Mouse (Mus musculus) forebrain, embryonic 16.5 days (tissue): ENCODE data around the gene Sptbn2. TPM values are rescaled to one million over a fixed set of nuclear protein-coding genes. Genes with fewer than 3 reads are reported as not detected.

Source experiments
- ATAC-seq: fragments of 200-750 bp; cut with Nextera tagmentation; 2 replicates; pipeline ENCODE4 v1.8.0; 2017; ENCODE audit warnings: mild to moderate bottlenecking, moderate library complexity
- H3K27ac ChIP-seq: fragments of 300-500 bp; sonication (generic); 2 replicates; pipeline ENCODE4 v1.5.1; 2014; ENCODE audit warnings: low read length, control low read depth
- H3K27me3 ChIP-seq: fragments of 300-500 bp; sonication (generic); replicated peaks from 2 replicates; pipeline ENCODE4 v1.6.1; 2014; ENCODE audit warnings: low read length; ENCODE audit not compliant: control insufficient read depth, insufficient read depth
- H3K36me3 ChIP-seq: fragments of 300-500 bp; sonication (generic); 2 replicates; pipeline ENCODE4 v1.6.1; 2014; ENCODE audit not compliant: control insufficient read depth, insufficient read depth
- H3K4me1 ChIP-seq: fragments of 300-500 bp; sonication (generic); replicated peaks from 2 replicates; pipeline ENCODE4 v1.6.1; 2014; ENCODE audit warnings: low read length; ENCODE audit not compliant: control insufficient read depth, insufficient read depth
- H3K4me2 ChIP-seq: fragments of 300-500 bp; sonication (generic); 2 replicates; pipeline ENCODE4 v1.6.1; 2014; ENCODE audit warnings: mild to moderate bottlenecking, low read length, control low read depth
- H3K4me3 ChIP-seq: fragments of 300-500 bp; sonication (generic); replicated peaks from 2 replicates; pipeline ENCODE4 v1.5.1; 2014; ENCODE audit warnings: mild to moderate bottlenecking, low read length, control low read depth
- H3K9ac ChIP-seq: fragments of 300-500 bp; sonication (generic); replicated peaks from 2 replicates; pipeline ENCODE4 v1.6.1; 2014; ENCODE audit warnings: low read depth, low read length, control low read depth
- H3K9me3 ChIP-seq: fragments of 300-500 bp; sonication (generic); 2 replicates; pipeline ENCODE4 v1.6.1; 2016; ENCODE audit warnings: low read length; ENCODE audit not compliant: control insufficient read depth
- WGBS: fragments of 180-500 bp; shearing (Covaris S2); extraction: QIAGEN DNeasy Blood & Tissue Kit; methylation state at CpG from one replicate; pipeline ENCODE4 v1.1.7; 2014; 5-methylcytosine and 5-hydroxymethylcytosine counted together
- polyA plus RNA-seq: library from polyadenylated mRNA; unstranded; fragments of >200 nt; fragmentation: Nextera tagmentation; extraction: Ambion mirVana; gene quantifications from 2 replicates; pipeline ENCODE4 v1.2.1, GENCODE M21; 2015

Gene Sptbn2
- polyA plus RNA-seq, 1 experiment from 2014 or later: 40.3 TPM

DNA sequence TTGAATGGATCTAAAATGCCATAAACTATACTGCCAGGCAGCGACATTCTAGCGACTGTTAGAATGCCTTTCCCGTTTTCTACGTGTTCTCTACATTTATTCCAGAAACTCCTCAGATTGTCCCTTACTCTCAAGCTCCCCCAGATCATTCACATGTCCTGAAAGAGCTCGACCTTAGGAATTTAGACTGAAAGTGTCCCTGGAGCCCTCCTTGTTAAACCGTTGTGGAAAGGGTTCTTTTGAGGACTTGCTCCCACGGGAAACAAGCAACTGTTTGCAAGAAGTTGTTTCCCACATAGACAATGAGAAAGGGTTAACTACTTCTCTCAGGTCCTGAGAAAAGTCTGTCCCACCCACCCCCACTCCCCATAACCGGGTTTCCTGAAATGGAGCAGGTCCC, 10.3 kb upstream of the Sptbn2 start:
- no peaks in the 10 kb centered on the region for H3K36me3 ChIP-seq
- no peak overlapping the region for H3K4me3 ChIP-seq
- no peaks in the 10 kb centered on the region for H3K27me3 ChIP-seq
- no peak overlapping the region for H3K4me2 ChIP-seq
- ATAC-seq: no peak
- no peak overlapping the region for H3K27ac ChIP-seq
- H3K9me3 ChIP-seq: no peaks in the 10 kb centered on the region
- WGBS: 72% methylated on average over 8 of the region's 8 CpGs
- H3K4me1 ChIP-seq: peaks cover 9% of the 10 kb centered on the region
- H3K9ac ChIP-seq: no peak overlapping the region

- WGBS: 70% methylated on average over 7 of the region's 7 CpGs
Observed at GRCm38 (mm10) chr19:4701221-4701620, 9.7 kb upstream of the Sptbn2 start.

GRCm38 (mm10) chr19:4708765-4709164, 2.2 kb upstream of the Sptbn2 start:
- Histone ChIP-seq H3K4me2 (no peak overlapping the region), H3K4me1 (peaks cover 19% of the 10 kb centered on the region), H3K27me3 (no peaks in the 10 kb centered on the region), H3K9me3 (no peaks in the 10 kb centered on the region), H3K36me3 (no peaks in the 10 kb centered on the region), H3K4me3 (no peak overlapping the region), H3K27ac (no peak overlapping the region), H3K9ac (no peak overlapping the region)
- 79% methylated on average over 10 of the region's 10 CpGs for WGBS
- ATAC-seq: no peak

More at GRCm38 (mm10) chr19:4701221-4701620, 9.7 kb upstream of the Sptbn2 start:
- Histone ChIP-seq H3K4me3 (no peak overlapping the region), H3K36me3 (no peaks in the 10 kb centered on the region), H3K4me2 (no peak overlapping the region), H3K9ac (no peak overlapping the region), H3K27me3 (no peaks in the 10 kb centered on the region), H3K9me3 (no peaks in the 10 kb centered on the region), H3K27ac (no peak overlapping the region), H3K4me1 (peaks cover 9% of the 10 kb centered on the region)
- no peak for ATAC-seq

GRCm38 (mm10) chr19:4711601-4712155, 711 bp downstream of the Sptbn2 start:
- Histone ChIP-seq H3K9me3 (no peaks in the 10 kb centered on the region), H3K9ac (peak overlapping the region; percentile 97), H3K36me3 (no peaks in the 10 kb centered on the region), H3K4me3 (peak overlapping the region; percentile 66), H3K4me2 (peak overlapping the region; percentile 80), H3K4me1 (peaks cover 29% of the 10 kb centered on the region), H3K27me3 (no peaks in the 10 kb centered on the region), H3K27ac (peak overlapping the region; percentile 88)
- under 1% methylated on average over 49 of the region's 65 CpGs for WGBS
- peak; percentile 70 for ATAC-seq

- H3K4me1 ChIP-seq: peaks cover 29% of the 10 kb centered on the region
- peak overlapping the region; percentile 80 for H3K4me2 ChIP-seq
- H3K4me3 ChIP-seq: peak overlapping the region; percentile 66
- WGBS: under 1% methylated on average over 60 of the region's 60 CpGs
- peak; percentile 58 for ATAC-seq
- no peaks in the 10 kb centered on the region for H3K9me3 ChIP-seq
- H3K36me3 ChIP-seq: no peaks in the 10 kb centered on the region
- H3K27me3 ChIP-seq: no peaks in the 10 kb centered on the region
- H3K27ac ChIP-seq: peak overlapping the region; percentile 88
- H3K9ac ChIP-seq: peak overlapping the region; percentile 97
Observed at GRCm38 (mm10) chr19:4712156-4712780, 1.3 kb downstream of the Sptbn2 start.

- Histone ChIP-seq H3K4me1 (peaks cover 29% of the 10 kb centered on the region), H3K4me2 (peak overlapping the region; percentile 80), H3K27me3 (no peaks in the 10 kb centered on the region), H3K27ac (peak overlapping the region; percentile 88), H3K36me3 (no peaks in the 10 kb centered on the region), H3K9ac (peak overlapping the region; percentile 97), H3K4me3 (peak overlapping the region; percentile 66), H3K9me3 (no peaks in the 10 kb centered on the region)
- no peak for ATAC-seq
- WGBS: 28% methylated on average over 13 of the region's 13 CpGs
Observed at GRCm38 (mm10) chr19:4712781-4713526, 2.0 kb downstream of the Sptbn2 start.

DNA sequence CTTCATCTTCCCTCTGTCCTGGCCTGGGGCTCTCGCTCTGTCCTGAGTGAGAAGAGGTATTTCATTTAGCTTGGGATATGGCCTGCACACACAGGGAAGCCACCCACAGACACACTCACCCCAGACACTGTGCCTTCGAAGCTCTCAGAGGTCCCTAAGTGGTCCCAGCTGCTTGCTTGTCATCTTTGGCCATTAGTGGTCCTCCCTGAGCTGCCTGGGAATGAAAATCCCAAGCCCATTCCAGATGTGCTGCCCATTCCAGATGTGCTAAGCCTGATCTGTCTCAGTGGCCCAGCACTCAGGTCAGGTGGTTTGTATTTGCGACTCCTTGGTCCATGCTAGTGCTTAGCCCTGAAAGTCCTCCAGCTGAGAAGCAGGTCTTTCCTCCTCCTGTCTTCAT, 2.9 kb downstream of the Sptbn2 start:
- peaks cover 29% of the 10 kb centered on the region for H3K4me1 ChIP-seq
- 72% methylated on average over 3 of the region's 3 CpGs for WGBS
- no peak for ATAC-seq
- H3K4me2 ChIP-seq: peak overlapping the region; percentile 80
- H3K4me3 ChIP-seq: peak overlapping the region; percentile 3
- no peaks in the 10 kb centered on the region for H3K36me3 ChIP-seq
- no peaks in the 10 kb centered on the region for H3K9me3 ChIP-seq
- H3K9ac ChIP-seq: 0 out of 2 replicates have a peak overlapping the region, but pooled peaks have one; percentile 7
- no peaks in the 10 kb centered on the region for H3K27me3 ChIP-seq
- H3K27ac ChIP-seq: no peak overlapping the region

GRCm38 (mm10) chr19:4716756-4717155, 5.8 kb downstream of the Sptbn2 start:
- Histone ChIP-seq H3K27ac (no peak overlapping the region), H3K36me3 (peaks cover 2% of the 10 kb centered on the region; the same call in 1 of the 2 replicates), H3K4me3 (no peak overlapping the region), H3K9me3 (no peaks in the 10 kb centered on the region), H3K27me3 (no peaks in the 10 kb centered on the region), H3K4me1 (peaks cover 23% of the 10 kb centered on the region), H3K4me2 (no peak overlapping the region), H3K9ac (no peak overlapping the region)
- no peak for ATAC-seq
- WGBS: 97% methylated on average over 14 of the region's 14 CpGs

DNA sequence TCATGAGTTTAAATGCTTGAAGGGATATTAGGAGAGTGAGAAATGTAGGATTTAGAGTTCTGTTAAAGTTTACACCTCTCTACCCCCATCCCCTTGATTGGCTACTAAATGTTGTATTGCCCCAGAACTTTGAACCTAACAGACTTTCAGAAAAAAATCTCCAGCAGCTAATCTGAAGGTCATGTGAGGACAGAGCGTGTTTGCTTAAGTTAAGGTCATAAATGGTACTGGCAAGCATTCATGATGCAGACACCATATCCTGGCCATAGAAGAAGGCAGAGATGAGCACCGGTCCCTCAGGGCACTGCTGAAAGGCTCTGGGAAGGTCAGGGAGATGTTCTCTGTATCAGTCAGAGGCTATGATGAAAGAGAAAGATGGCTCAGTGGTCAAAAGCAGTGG, 6.3 kb downstream of the Sptbn2 start:
- peaks cover 2% of the 10 kb centered on the region; the same call in 1 of the 2 replicates for H3K36me3 ChIP-seq
- ATAC-seq: no peak
- peaks cover 23% of the 10 kb centered on the region for H3K4me1 ChIP-seq
- H3K27me3 ChIP-seq: no peaks in the 10 kb centered on the region
- H3K9ac ChIP-seq: no peak overlapping the region
- no peak overlapping the region for H3K27ac ChIP-seq
- no peak overlapping the region for H3K4me3 ChIP-seq
- H3K9me3 ChIP-seq: no peaks in the 10 kb centered on the region
- WGBS: 97% methylated on average over 2 of the region's 2 CpGs
- no peak overlapping the region for H3K4me2 ChIP-seq
